Mouse (Mus musculus): Measurements from ENCODE around the gene Csrp2.

Csrp2 gene

DNA sequence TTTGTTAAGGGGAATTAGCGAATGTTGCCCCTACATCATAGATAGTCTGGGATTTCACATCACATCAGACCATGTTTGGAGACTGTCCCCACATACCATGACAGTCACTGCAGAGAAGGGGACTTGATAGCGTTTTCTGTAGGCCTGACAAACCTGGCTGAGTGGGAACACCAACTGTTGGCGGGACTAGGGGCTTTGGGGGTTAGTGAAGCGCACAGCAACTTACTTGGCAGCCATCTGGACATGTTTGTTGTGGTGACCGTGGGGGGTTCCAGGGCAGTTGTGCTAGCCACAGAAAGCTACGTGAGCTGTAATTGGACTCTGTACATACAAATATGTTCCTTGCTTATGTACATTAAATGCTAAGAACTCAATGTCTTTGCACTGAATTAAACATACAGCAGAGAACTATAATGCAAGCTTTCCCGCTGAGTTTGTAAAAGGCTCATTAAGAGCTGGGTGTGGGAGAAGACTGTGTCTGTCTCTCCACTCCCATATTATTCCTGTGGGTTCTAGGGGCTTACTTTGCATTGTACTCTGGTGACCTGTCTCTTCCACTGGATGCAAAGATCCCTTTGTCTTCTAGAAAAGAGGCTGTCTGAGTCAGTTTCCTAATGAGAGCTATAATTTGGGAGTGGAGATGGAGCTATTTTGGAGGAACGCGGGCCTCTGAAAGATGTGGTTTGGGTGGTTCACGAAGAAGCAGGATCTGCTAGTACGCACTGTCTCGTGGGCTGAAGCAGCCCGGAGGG lies 11.7 kb downstream of the Csrp2 start:
- in situ Hi-C loops (cut with MboI, MseI): no loop called here

- in situ Hi-C loops (cut with MboI, MseI): no loop called here
These were observed 12.4 kb downstream of the Csrp2 start for GRCm38 (mm10) chr10:110931913-110932560.

- in situ Hi-C loops (cut with MboI, MseI): no loop called here
These were observed 14.0 kb downstream of the Csrp2 start for GRCm38 (mm10) chr10:110933584-110933983.

DNA sequence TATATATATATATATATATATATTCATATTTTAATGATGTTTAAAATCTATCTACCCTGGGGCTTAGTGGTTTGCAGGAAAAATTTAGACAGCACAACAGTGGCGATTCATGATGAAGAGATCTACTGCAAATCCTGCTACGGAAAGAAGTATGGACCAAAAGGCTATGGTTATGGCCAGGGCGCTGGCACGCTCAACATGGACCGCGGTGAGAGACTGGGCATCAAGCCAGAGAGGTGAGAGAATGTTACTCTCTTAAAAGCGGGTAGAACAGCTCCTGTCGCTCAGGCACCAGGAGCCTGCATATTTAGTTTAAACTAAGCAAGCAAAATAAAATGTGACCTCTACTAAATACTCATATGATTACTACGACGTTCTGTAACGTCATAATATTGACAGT lies 15.5 kb downstream of the Csrp2 start:
- in situ Hi-C loops (cut with MboI, MseI): no loop called here

DNA sequence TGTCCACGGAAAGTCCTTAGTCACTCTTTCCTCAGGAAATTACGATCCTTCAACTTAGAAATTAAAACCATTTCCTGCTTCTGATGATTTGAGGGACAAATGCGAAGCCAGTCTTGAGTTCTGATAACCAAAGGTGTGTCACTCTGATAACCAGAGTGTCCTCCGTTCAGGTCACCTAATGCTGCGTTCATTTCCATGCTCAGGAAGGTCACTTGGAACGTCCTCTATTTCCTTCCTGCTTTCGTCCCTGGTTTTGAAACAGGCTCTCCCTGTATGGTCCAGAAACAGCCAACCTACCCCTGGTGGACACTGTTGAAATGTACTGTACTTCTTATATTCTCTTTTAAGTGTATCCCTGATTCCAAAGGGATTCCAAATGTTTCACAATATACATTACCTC lies 16.1 kb downstream of the Csrp2 start:
- in situ Hi-C loops (cut with MboI, MseI): no loop called here

GRCm38 (mm10) chr10:110938361-110938760 lies 18.8 kb downstream of the Csrp2 start:
- in situ Hi-C loops (cut with MboI, MseI): no loop called here

- in situ Hi-C loops (cut with MboI, MseI): no loop called here
These were observed 19.4 kb downstream of the Csrp2 start for GRCm38 (mm10) chr10:110938841-110939549.

GRCm38 (mm10) chr10:110939717-110940116 lies 20.1 kb downstream of the Csrp2 start:
- in situ Hi-C loops (cut with MboI, MseI): no loop called here

DNA sequence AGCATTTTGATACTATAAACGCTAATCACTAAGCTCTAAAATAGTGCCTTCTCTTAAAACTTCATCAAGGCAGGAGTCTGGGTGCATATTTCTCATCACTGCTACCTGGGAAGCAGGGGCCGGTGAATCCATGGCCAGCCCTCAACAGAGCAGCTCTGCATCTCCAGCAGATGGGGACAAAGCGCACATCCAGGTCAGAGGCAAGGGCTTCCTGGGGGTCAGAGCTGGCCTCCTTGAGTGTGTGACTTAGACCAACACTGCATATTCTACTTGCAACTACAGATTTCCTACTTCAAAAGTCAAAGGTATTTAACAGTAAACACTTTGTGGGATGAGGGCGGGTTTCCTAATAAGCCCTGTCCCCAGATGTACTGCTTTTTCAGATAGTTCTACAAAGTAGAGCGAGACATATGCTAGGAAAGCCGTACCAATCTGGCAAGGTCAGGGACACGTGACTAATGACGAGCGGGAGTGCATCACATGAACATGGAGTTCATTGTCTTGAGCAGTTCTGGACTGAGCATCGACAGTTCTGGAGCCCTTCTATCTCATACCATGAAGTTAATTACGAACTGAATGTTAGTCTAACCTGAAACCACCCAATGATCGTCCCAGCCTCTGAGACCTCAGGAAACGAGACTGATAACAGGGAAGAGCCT lies 21.3 kb downstream of the Csrp2 start:
- in situ Hi-C loops (cut with MboI, MseI): no loop called here

DNA sequence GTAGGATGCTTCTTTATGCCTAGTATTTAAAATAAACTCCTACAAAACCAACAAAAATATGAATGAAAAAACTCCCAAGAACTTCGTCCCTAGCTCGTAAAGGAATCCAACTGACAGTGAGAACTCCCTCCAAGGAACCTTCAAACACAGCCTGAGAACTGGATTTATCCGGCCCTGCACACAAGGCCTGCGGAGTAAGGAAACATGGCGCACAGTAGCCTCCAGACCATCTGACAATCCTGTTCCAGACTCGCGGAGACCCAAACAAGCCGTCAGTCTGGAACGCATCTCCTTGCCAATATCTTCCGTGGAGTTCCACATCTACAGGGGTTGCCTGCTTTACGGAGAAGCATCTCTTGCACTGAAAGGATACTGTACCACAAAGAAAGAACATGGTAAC lies 22.4 kb downstream of the Csrp2 start:
- in situ Hi-C loops (cut with MboI, MseI): no loop called here

DNA sequence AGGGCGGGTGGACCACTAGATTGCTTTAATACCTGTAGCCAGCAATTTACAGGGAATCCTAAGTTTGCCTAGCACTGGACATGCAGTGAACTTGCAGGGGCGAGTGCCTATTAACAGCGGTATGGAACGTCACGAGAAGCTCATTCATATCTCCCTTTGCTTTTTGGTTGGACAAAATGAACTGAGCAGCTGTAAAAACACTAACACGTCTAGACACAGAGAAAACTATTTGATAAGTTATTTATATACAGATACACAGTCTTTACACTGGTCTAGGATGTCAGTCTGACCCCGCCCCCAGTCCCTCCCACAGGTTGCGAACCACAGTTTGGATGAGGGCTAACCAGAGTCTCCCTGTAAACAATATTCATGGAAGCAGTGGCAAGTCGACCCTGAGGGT lies 23.2 kb downstream of the Csrp2 start:
- in situ Hi-C loops (cut with MboI, MseI): no loop called here

DNA sequence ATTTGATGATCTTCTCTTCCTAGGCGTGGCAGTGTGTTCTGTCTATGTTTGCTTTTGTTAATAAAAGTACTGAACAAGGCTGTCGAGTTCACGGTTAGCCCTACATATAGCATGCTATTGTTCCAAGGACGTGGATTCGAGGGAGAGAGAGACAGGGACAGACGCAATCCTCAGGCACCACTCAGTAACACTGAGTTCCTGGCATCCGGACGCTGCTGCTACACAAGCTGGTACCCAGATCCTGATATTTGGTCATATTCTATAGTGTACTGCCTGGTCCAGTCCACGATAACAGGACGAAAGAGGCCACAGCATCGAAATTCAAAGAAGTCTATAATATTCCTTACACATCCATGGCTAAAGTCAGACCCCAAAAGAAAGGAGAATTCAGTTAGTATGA lies 24.6 kb downstream of the Csrp2 start:
- in situ Hi-C loops (cut with MboI, MseI): no loop called here

DNA sequence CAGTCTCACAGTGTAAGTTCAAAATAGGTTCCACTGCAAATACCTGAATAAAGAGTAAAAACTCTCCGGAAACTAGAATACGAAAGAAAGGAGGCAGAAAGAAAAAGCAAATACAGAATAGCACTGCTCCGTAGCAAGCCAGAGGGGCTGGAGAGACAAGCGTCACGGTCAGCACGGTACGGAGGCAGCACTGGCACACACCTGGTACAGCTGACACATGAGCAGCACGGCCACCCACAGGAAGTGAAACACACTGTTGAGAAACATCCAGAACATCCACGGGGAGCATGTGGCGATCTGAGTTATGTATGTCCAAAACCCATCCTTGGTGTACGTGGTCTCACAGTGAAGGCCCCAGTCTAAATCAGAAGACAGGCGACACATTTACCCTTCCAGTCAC lies 26.4 kb downstream of the Csrp2 start:
- in situ Hi-C loops (cut with MboI, MseI): no loop called here

DNA sequence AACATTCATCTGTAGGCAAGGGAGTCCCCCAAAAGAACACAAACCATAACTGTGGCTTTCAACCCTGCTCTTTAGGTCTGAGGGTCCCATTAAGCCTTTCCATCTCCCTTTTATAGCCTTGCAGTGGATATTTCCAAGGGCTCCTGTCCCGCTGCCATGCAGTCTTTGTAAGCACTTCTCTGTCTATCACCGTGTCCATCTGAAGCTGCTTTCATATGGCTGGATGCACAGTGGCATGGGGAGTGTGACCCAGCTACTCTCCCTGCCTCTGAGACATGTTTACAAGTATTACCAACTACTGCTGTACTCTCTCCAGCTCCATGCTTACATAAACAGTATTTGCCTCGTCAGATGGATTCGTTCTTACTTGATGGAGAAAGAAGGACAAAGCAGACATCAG lies 28.0 kb downstream of the Csrp2 start:
- in situ Hi-C loops (cut with MboI, MseI): no loop called here

- in situ Hi-C loops (cut with MboI, MseI): no loop called here
These were observed 31.5 kb downstream of the Csrp2 start for GRCm38 (mm10) chr10:110951112-110951511.

GRCm38 (mm10) chr10:110951748-110952147 lies 32.2 kb downstream of the Csrp2 start:
- in situ Hi-C loops (cut with MboI, MseI): no loop called here

DNA sequence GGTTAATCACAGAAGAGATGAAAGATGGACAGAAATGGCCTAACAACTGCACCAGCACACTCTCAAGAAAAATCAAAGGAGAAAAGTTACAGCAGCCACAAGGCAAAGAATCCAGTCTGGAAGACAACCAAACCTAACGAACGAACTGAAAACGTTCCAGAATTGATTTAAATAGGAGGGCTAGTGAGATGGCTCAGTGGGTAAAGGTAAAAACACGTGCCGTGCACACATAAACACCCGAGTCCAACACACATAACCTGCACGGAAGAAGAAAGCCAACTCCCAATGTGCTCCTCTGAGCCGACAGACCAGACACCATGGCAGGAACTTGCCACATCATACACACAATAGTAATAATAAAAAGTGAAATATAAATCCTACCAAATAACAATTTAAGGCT lies 32.7 kb downstream of the Csrp2 start:
- in situ Hi-C loops (cut with MboI, MseI): no loop called here

GRCm38 (mm10) chr10:110952937-110953451 lies 33.4 kb downstream of the Csrp2 start:
- in situ Hi-C loops (cut with MboI, MseI): no loop called here

- in situ Hi-C loops (cut with MboI, MseI): no loop called here
These were observed 39.3 kb downstream of the Csrp2 start for GRCm38 (mm10) chr10:110958879-110959278.

- in situ Hi-C loops (cut with MboI, MseI): no loop called here
These were observed 40.2 kb downstream of the Csrp2 start for GRCm38 (mm10) chr10:110959781-110960180.

GRCm38 (mm10) chr10:110960841-110961240 lies 41.3 kb downstream of the Csrp2 start:
- in situ Hi-C loops (cut with MboI, MseI): no loop called here

DNA sequence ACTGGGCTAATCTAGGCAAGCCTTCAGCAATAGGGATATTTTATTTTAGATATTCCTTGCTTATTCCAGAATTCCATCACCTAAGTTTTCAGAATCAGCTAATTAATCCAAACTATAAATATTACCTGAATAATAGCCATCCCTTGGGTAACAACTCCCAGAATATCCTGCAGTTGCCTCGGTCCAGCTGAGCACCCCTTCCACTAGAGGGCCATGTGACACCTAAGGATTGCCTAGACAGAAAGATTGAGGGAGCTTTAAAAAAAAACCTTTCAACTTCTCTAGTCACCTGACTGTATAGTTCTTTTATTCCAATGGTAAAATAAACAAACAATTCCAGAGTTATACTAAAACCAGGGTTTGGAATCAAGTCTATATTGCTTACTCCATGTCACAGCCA lies 42.6 kb downstream of the Csrp2 start:
- in situ Hi-C loops (cut with MboI, MseI): no loop called here

Measured in T-helper 1 cell (primary cell).